Mouse (Mus musculus) heart, embryonic 13.5 days (tissue): ENCODE data around the gene Rnpc3. TPM values are rescaled to one million over a fixed set of nuclear protein-coding genes. Genes with fewer than 3 reads are reported as not detected.
"Not testable (repeated sequence)": the region's sequence is repeated elsewhere in the genome, so short reads cannot be mapped to it uniquely, and the experiment has no call there.

Experiments used
- ATAC-seq: fragments of 200-750 bp; cut with Nextera tagmentation; 2 replicates; pipeline ENCODE4 v1.8.0; 2017; ENCODE audit warnings: moderate TSS enrichment; ENCODE audit not compliant: insufficient number of reproducible peaks, low FRiP score, low TSS enrichment; ENCODE audit errors: extremely low read depth
- H3K27ac ChIP-seq: fragments of 300-500 bp; sonication (generic); replicated peaks from 2 replicates; pipeline ENCODE4 v1.5.1; 2015; ENCODE audit warnings: moderate library complexity, mild to moderate bottlenecking, inconsistent platforms
- H3K27me3 ChIP-seq: fragments of 300-500 bp; sonication (generic); replicated peaks from 2 replicates; pipeline ENCODE4 v1.6.1; 2015; ENCODE audit warnings: mild to moderate bottlenecking, inconsistent platforms
- H3K36me3 ChIP-seq: fragments of 300-500 bp; sonication (generic); 2 replicates; pipeline ENCODE4 v1.6.1; 2015; ENCODE audit warnings: mild to moderate bottlenecking, inconsistent platforms
- H3K4me1 ChIP-seq: fragments of 300-500 bp; sonication (generic); 2 replicates; pipeline ENCODE4 v1.6.1; 2015; ENCODE audit warnings: inconsistent platforms
- H3K4me2 ChIP-seq: fragments of 300-500 bp; sonication (generic); 2 replicates; pipeline ENCODE4 v1.6.1; 2015; ENCODE audit warnings: inconsistent platforms, mild to moderate bottlenecking, moderate library complexity
- H3K4me3 ChIP-seq: fragments of 300-500 bp; sonication (generic); 2 replicates; pipeline ENCODE4 v1.5.1; 2015; ENCODE audit warnings: moderate library complexity, mild to moderate bottlenecking, inconsistent platforms
- H3K9ac ChIP-seq: fragments of 300-500 bp; sonication (generic); 2 replicates; pipeline ENCODE4 v1.6.1; 2015; ENCODE audit warnings: inconsistent platforms, mild to moderate bottlenecking, moderate library complexity
- H3K9me3 ChIP-seq: fragments of 300-500 bp; sonication (generic); 2 replicates; pipeline ENCODE4 v1.6.1; 2016; ENCODE audit warnings: inconsistent platforms
- WGBS: fragments of 180-500 bp; shearing (Covaris S2); methylation state at CpG from one replicate; pipeline ENCODE4 v1.1.7; 2015; ENCODE audit warnings: mixed read lengths; 5-methylcytosine and 5-hydroxymethylcytosine counted together
- polyA plus RNA-seq: library from polyadenylated mRNA; unstranded; fragments of >200 nt; fragmentation: Nextera tagmentation; extraction: Ambion mirVana; gene quantifications from 2 replicates; pipeline ENCODE4 v1.2.1, GENCODE M21; 2015

Rnpc3 gene
- 20.7 and 22.0 TPM in 2 replicates for polyA plus RNA-seq

GRCm38 (mm10) chr3:113629606-113630359 lies at the start of gene Rnpc3:
TSS of gene Rnpc3 (minus strand) at chr3:113630149.
- Histone ChIP-seq H3K36me3 (peaks cover 15% of the 10 kb centered on the region), H3K4me2 (peak within 1 kb of the TSS; percentile 80), H3K4me1 (peaks cover 18% of the 10 kb centered on the region), H3K9ac (peak within 1 kb of the TSS; percentile 94), H3K27me3 (no peaks in the 10 kb centered on the region), H3K27ac (peak within 1 kb of the TSS; percentile 100), H3K4me3 (peak within 1 kb of the TSS; percentile 82), H3K9me3 (no peaks in the 10 kb centered on the region)
- WGBS: under 1% methylated on average over 68 of the region's 70 CpGs
- ATAC-seq: peak; percentile 97

- Histone ChIP-seq H3K4me1 (no peaks in the 10 kb centered on the region), H3K9ac (no peak overlapping the region), H3K27ac (no peak overlapping the region), H3K4me3 (no peak overlapping the region), H3K9me3 (no peaks in the 10 kb centered on the region), H3K4me2 (no peak overlapping the region), H3K27me3 (no peaks in the 10 kb centered on the region), H3K36me3 (no peaks in the 10 kb centered on the region)
- ATAC-seq: no peak
- 53% methylated on average over 2 of the region's 2 CpGs for WGBS
Measured at GRCm38 (mm10) chr3:113656940-113657339, 27.0 kb upstream of the Rnpc3 start.

GRCm38 (mm10) chr3:113654335-113654734 lies 24.4 kb upstream of the Rnpc3 start:
- H3K4me3 ChIP-seq: no peak overlapping the region
- H3K27me3 ChIP-seq: no peaks in the 10 kb centered on the region
- no peak overlapping the region for H3K4me2 ChIP-seq
- no peak overlapping the region for H3K27ac ChIP-seq
- ATAC-seq: no peak
- no peak overlapping the region for H3K9ac ChIP-seq
- no peaks in the 10 kb centered on the region for H3K9me3 ChIP-seq
- 68% methylated on average over 3 of the region's 3 CpGs for WGBS
- H3K36me3 ChIP-seq: no peaks in the 10 kb centered on the region
- no peaks in the 10 kb centered on the region for H3K4me1 ChIP-seq

- not testable (repeated sequence) for H3K9me3 ChIP-seq, H3K27ac ChIP-seq, H3K27me3 ChIP-seq, H3K4me1 ChIP-seq, H3K4me2 ChIP-seq, H3K9ac ChIP-seq, ATAC-seq, H3K36me3 ChIP-seq, H3K4me3 ChIP-seq
- 36% methylated on average over 3 of the region's 3 CpGs for WGBS
Measured at GRCm38 (mm10) chr3:113651386-113651785, 21.4 kb upstream of the Rnpc3 start.

- Histone ChIP-seq H3K9me3 (no peaks in the 10 kb centered on the region; the same call in 1 of the 2 replicates), H3K36me3 (no peaks in the 10 kb centered on the region), H3K9ac (no peak overlapping the region), H3K4me3 (no peak overlapping the region), H3K4me2 (no peak overlapping the region), H3K27ac (no peak overlapping the region), H3K4me1 (no peaks in the 10 kb centered on the region), H3K27me3 (no peaks in the 10 kb centered on the region)
- no peak for ATAC-seq
- 72% methylated on average over 1 of the region's 1 CpGs for WGBS
Measured at GRCm38 (mm10) chr3:113639545-113639944, 9.6 kb upstream of the Rnpc3 start.

- H3K9ac ChIP-seq: no peak overlapping the region
- H3K4me1 ChIP-seq: peaks cover 12% of the 10 kb centered on the region
- no peaks in the 10 kb centered on the region for H3K9me3 ChIP-seq
- no peak overlapping the region for H3K4me3 ChIP-seq
- no peaks in the 10 kb centered on the region for H3K36me3 ChIP-seq
- no peak for ATAC-seq
- H3K4me2 ChIP-seq: no peak overlapping the region
- no peaks in the 10 kb centered on the region for H3K27me3 ChIP-seq
- no peak overlapping the region for H3K27ac ChIP-seq
Measured at GRCm38 (mm10) chr3:113634220-113634619, 4.3 kb upstream of the Rnpc3 start.

- H3K27ac ChIP-seq: no peak overlapping the region
- no peaks in the 10 kb centered on the region for H3K9me3 ChIP-seq
- peaks cover 18% of the 10 kb centered on the region for H3K4me1 ChIP-seq
- no peak overlapping the region for H3K4me3 ChIP-seq
- H3K9ac ChIP-seq: no peak overlapping the region
- ATAC-seq: no peak
- H3K36me3 ChIP-seq: peaks cover 9% of the 10 kb centered on the region
- no peak overlapping the region; the same call in 1 of the 2 replicates for H3K4me2 ChIP-seq
- no peaks in the 10 kb centered on the region for H3K27me3 ChIP-seq
Measured at GRCm38 (mm10) chr3:113631611-113632010, 1.7 kb upstream of the Rnpc3 start.

GRCm38 (mm10) chr3:113630564-113630963 lies 615 bp upstream of the Rnpc3 start:
- 11% methylated on average over 13 of the region's 13 CpGs for WGBS
- H3K4me3 ChIP-seq: peak overlapping the region; percentile 82
- ATAC-seq: no peak
- H3K4me1 ChIP-seq: peaks cover 18% of the 10 kb centered on the region
- peak overlapping the region; percentile 80 for H3K4me2 ChIP-seq
- peak overlapping the region; percentile 100 for H3K27ac ChIP-seq
- no peaks in the 10 kb centered on the region for H3K27me3 ChIP-seq
- peaks cover 15% of the 10 kb centered on the region for H3K36me3 ChIP-seq
- H3K9me3 ChIP-seq: no peaks in the 10 kb centered on the region
- peak overlapping the region; percentile 94 for H3K9ac ChIP-seq

- H3K9ac ChIP-seq: no peak within 1 kb of the TSS
- no peaks in the 10 kb centered on the region for H3K9me3 ChIP-seq
- H3K4me1 ChIP-seq: no peaks in the 10 kb centered on the region
- H3K27me3 ChIP-seq: no peaks in the 10 kb centered on the region
- peaks cover 46% of the 10 kb centered on the region for H3K36me3 ChIP-seq
- ATAC-seq: no peak
- H3K4me2 ChIP-seq: no peak within 1 kb of the TSS
- H3K4me3 ChIP-seq: no peak within 1 kb of the TSS
- no peak within 1 kb of the TSS for H3K27ac ChIP-seq
- 89% methylated on average over 2 of the region's 2 CpGs for WGBS
Measured at GRCm38 (mm10) chr3:113606599-113606998, 23.4 kb downstream of the Rnpc3 start, which contains the start of gene Amy1. TSS of gene Amy1 (minus strand) at chr3:113606699.

GRCm38 (mm10) chr3:113590844-113591243 lies 39.1 kb downstream of the Rnpc3 start:
- WGBS: 79% methylated on average over 1 of the region's 1 CpGs
- H3K9me3 ChIP-seq: no peaks in the 10 kb centered on the region
- ATAC-seq: no peak
- no peak overlapping the region for H3K4me2 ChIP-seq
- H3K4me3 ChIP-seq: no peak overlapping the region
- H3K27ac ChIP-seq: no peak overlapping the region
- H3K36me3 ChIP-seq: peaks cover 11% of the 10 kb centered on the region
- no peak overlapping the region for H3K9ac ChIP-seq
- H3K4me1 ChIP-seq: no peaks in the 10 kb centered on the region
- H3K27me3 ChIP-seq: no peaks in the 10 kb centered on the region

GRCm38 (mm10) chr3:113574578-113574977 lies 55.4 kb downstream of the Rnpc3 start:
- Histone ChIP-seq H3K4me2 (no peak overlapping the region), H3K4me3 (no peak overlapping the region), H3K4me1 (no peaks in the 10 kb centered on the region), H3K36me3 (no peaks in the 10 kb centered on the region), H3K9me3 (no peaks in the 10 kb centered on the region), H3K27me3 (no peaks in the 10 kb centered on the region), H3K9ac (no peak overlapping the region), H3K27ac (no peak overlapping the region)
- no peak for ATAC-seq
- WGBS: 66% methylated on average over 4 of the region's 4 CpGs

GRCm38 (mm10) chr3:113574138-113574537 lies 55.8 kb downstream of the Rnpc3 start:
- Histone ChIP-seq H3K9me3 (no peaks in the 10 kb centered on the region), H3K36me3 (no peaks in the 10 kb centered on the region), H3K9ac (no peak overlapping the region), H3K4me1 (no peaks in the 10 kb centered on the region), H3K27ac (no peak overlapping the region), H3K4me3 (no peak overlapping the region), H3K27me3 (no peaks in the 10 kb centered on the region), H3K4me2 (no peak overlapping the region)
- no peak for ATAC-seq
- WGBS: 52% methylated on average over 2 of the region's 2 CpGs
